Mouse (Mus musculus): ENCODE measurements around the gene Sv2c.

GRCm38 (mm10) chr13:96008975-96009374 lies 123.4 kb downstream of the Sv2c start:
- no peak for TF ChIP-seq CTCF (IDR thresholded peaks at IDR 0.05; ENCODE audit: low read depth)
- TF ChIP-seq EP300 (optimal IDR thresholded peaks at IDR 0.05): no peak

All from stomach, postnatal 0 days (tissue).